Mouse (Mus musculus) brain, adult 10 weeks (tissue): ENCODE measurements around the gene Tmem268. TPM values are rescaled to one million over a fixed set of nuclear protein-coding genes. Genes with fewer than 3 reads are reported as not detected.

Experiments used
- polyA plus RNA-seq: library from polyadenylated mRNA; stranded (reverse); fragments of 350-450 nt; fragmentation: Illumina TruSeq; extraction: RNeasy Lipid Tissue Mini Kit (QIAGEN cat#74804); gene quantifications from one replicate; pipeline ENCODE4 v1.2.3, GENCODE M21; 2015; ENCODE audit warnings: low read depth, low replicate concordance

Gene Tmem268
- 11.1 TPM for polyA plus RNA-seq

DNA sequence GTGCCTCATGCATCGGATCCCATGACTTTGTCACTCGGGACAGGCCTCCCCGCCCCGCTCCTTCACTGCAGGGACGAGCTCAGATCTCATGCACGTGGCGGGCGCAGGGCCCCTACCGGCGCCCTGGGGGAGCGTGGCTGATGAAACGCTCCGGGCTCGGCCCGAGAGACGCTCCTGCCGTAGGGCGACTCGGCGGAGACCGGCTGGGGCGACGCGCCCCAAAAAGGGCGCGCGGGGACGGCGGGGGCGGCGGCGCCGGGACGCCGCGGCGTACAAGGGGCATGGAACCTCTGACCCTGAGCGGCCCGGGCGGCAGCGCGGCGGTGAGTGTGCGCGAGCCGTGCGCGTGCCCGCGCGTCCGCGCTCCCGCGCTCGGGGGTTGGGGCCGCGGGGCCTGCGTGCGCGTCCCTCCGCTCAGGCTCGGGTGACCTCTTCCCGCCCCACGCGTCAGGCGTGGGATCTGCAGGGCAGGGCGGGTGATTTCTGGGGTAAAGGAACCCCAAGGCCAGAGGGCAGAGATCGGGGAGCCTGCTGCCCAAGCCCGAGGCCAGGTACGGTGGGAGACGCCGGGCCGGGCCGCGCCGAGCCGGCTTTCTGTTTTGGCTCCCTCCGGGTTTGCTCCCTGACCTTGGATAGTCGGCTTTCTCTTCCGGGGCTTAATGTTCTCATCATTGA is at the start of gene Tmem268:
Gene Tmem268, plus strand, starts transcription at position 375 of the 675 bp plus-strand sequence.

DNA sequence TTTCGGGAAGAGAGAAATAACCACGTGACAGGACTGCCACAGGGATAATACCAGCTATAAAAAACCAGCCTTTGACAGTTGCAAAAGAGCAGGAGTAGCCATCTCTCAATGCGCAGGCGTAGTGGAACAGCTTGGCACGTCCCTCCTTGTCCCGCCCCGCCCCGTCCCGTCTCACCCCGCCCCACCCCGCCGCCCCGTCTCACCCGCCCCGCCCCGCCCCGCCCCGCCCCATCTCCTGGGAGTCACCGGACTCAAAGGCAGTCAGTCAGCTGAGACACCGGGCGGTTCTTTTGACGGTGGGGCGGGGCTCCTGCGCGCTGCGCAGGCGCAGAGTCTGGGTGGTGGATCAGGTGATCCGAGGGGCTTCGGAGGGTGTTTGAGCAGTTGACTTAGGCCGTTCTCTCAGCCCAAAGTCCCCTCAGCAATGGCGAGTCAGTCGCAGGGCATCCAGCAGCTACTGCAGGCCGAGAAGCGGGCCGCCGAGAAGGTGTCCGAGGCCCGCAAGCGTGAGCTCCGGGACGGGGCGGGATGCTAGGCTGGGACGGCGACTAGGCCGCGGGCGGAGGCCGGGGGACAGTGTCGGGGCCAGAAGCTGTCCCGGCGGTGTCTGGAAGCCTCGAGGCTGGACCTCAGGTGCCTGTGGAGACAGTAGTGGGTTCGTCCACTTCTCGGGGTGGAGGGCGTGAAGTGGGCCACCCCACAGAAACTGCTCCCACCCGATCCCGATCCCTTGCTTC is 13.9 kb upstream of the Tmem268 start, which contains the start of gene Atp6v1g1:
Gene Atp6v1g1, plus strand, starts transcription at position 279 of the 737 bp plus-strand sequence.

DNA sequence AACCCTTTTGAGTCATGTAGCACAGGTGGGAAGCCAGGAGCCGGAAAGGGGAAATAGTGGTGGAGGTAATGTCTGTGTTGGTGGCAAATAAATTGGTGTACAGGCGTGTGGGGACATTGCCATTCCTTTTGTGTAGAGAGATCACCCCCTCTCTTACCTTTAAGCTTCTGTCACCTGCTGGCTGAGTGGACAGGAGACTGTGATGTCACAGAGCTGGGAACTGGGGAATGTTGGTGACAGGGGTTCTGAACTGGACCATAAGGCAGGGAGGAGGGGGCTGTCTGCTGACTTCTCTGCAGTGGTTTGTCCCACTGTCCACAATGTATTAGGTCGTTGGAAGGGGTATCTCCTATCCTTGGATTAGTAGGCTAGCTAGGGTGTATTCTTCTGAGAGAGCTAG is 46.4 kb downstream of the Tmem268 start, which contains the start of gene Gm11213:
Gene Gm11213, minus strand, starts transcription at position 317 of the 400 bp plus-strand sequence.

DNA sequence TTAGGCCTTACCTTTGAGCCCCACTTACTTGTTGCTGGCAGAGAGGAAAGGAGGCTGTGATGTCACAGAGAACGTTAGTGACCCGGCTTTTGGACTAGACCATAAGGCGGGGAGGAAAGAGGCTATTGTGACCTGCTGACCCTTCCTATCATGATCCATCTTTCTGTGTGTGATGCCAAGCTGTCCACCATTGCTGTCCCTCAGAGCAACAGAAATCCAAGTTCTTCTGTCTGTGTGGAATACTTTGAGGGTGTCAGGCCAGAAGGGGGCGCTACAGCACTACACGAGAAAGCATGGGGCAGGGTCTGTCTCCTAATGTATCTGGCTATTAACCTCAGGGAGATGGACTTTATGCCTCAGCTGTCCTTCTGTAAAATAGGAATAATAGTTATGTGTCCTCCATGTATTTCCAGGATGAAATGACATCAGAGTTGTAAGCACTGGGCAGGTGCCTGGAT is 63.8 kb downstream of the Tmem268 start, which contains the start of gene Tex48:
Gene Tex48, minus strand, starts transcription at position 51 of the 458 bp plus-strand sequence.

Other genes starting within 250 kb of the Tmem268 start
- not detected for gene Orm1, start 214.2 kb upstream of the Tmem268 start, polyA plus RNA-seq
- not detected for gene Orm3, start 202.6 kb upstream of the Tmem268 start, polyA plus RNA-seq
- not detected for gene Orm2, start 196.3 kb upstream of the Tmem268 start, polyA plus RNA-seq
- 1.9 TPM for gene Akna, start 155.4 kb upstream of the Tmem268 start, polyA plus RNA-seq
- 30.1 TPM for gene Whrn, start 62.8 kb upstream of the Tmem268 start, polyA plus RNA-seq
- gene Atp6v1g1, start 14.0 kb upstream of the Tmem268 start, polyA plus RNA-seq: 246 TPM
- gene Gm11213, start 46.5 kb downstream of the Tmem268 start, polyA plus RNA-seq: not detected
- not detected for gene Tex48, start 63.6 kb downstream of the Tmem268 start, polyA plus RNA-seq
- not detected for gene Gm11214, start 104.6 kb downstream of the Tmem268 start, polyA plus RNA-seq
- gene Tnfsf15, start 186.3 kb downstream of the Tmem268 start, polyA plus RNA-seq: not detected